ENCODE assay signal across 16 mouse cellular contexts in the genomic region with DNA sequence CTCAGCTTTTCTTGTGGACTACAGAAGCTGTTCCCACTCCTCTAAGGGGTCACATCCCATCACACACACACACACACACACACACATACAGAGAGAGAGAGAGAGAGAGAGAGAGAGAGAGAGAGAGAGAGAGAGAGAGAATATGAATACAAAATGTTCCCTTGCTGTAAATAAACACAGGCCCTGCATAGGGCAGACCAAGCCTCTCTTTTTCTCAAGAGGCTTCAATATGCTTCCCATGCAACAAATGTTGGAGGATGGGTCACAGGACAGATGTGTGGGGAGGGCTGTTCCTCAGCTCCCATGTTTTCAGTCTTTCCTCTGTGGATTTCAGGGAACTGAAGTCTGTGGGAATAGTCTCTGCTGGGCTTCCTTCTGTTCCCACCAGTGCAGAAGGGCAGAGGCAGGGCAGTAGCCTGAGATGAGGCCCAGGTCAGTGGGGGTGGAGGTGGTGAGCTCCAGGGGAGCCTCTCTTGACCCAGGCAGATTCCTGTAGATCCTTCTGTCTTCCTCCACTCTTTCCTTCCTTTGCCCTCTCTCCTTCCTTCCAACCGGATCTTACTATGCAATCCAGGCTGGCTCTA.
DNase-seq lines count a peak whose midpoint lies in the region; ATAC-seq and TF ChIP-seq lines count a peak whose summit lies in the region.
"Had no signal": no experiment of that assay in that cellular context is flagged by ENCODE, and none has a peak within 500 bp of the region (broad histone marks: within the 10 kb centered on the region; RNA-seq: fewer than 3 reads in every experiment).

No protein-coding gene starts in this region.

- no peaks in the 10 kb centered on the region for H3K36me3 ChIP-seq in kidney, adult 2 months (ENCODE audit: control insufficient read depth, insufficient read depth, low read length)
- no peaks in the 10 kb centered on the region for H3K36me3 ChIP-seq in lung, embryonic 16.5 days (ENCODE audit: control insufficient read depth, insufficient read depth, low read length)
- no peaks in the 10 kb centered on the region for H3K36me3 ChIP-seq in midbrain, embryonic 13.5 days

- no peaks in the 10 kb centered on the region for H3K27me3 ChIP-seq in kidney, adult 2 months (replicated peaks; ENCODE audit: control insufficient read depth, insufficient read depth, low read length)
- H3K27me3 ChIP-seq in lung, embryonic 16.5 days (ENCODE audit: control insufficient read depth, insufficient read depth, low read depth, low read length): no peaks in the 10 kb centered on the region
- no peaks in the 10 kb centered on the region for H3K27me3 ChIP-seq in midbrain, embryonic 13.5 days
- H3K27me3 ChIP-seq: CH12.LX had no signal

- no peak for TF ChIP-seq CTCF in kidney, adult 2 months (conservative IDR thresholded peaks at IDR 0.05; ENCODE audit: insufficient read depth, insufficient read length, low read depth, low read length)
- TF ChIP-seq CTCF in lung, adult 2 months (IDR thresholded peaks at IDR 0.05; ENCODE audit: insufficient read depth, low read length): no peak

- H3K4me1 ChIP-seq in kidney, adult 2 months (ENCODE audit: control insufficient read depth, insufficient read depth, low read length): peaks cover 10% of the 10 kb centered on the region
- H3K4me1 ChIP-seq in lung, embryonic 16.5 days (replicated peaks; ENCODE audit: control insufficient read depth, insufficient read depth, low read length): no peaks in the 10 kb centered on the region
- peaks cover 5% of the 10 kb centered on the region for H3K4me1 ChIP-seq in lung, adult 2 months (ENCODE audit: control insufficient read depth, insufficient read depth, low read length)
- H3K4me1 ChIP-seq in midbrain, embryonic 13.5 days (replicated peaks): no peaks in the 10 kb centered on the region

- no peaks in the 10 kb centered on the region for H3K9me3 ChIP-seq in lung, embryonic 16.5 days (ENCODE audit: control insufficient read depth, low read length)
- no peaks in the 10 kb centered on the region for H3K9me3 ChIP-seq in midbrain, embryonic 13.5 days

- H3K9ac ChIP-seq in lung, embryonic 16.5 days (ENCODE audit: low read length): no peak overlapping the region
- H3K9ac ChIP-seq in midbrain, embryonic 13.5 days (replicated peaks): no peak overlapping the region
- H3K9ac ChIP-seq: forebrain, postnatal 0 days had no signal

- no peak for TF ChIP-seq POLR2A in kidney, adult 2 months (IDR thresholded peaks at IDR 0.05; ENCODE audit: low read depth, low read length)
- no peak for TF ChIP-seq POLR2A in lung, adult 2 months (IDR thresholded peaks at IDR 0.05; ENCODE audit: borderline replicate concordance, extremely low read depth, low read depth, low read length)

- DNase-seq in adrenal gland, adult 2 months: peak; percentile 23
- DNase-seq in adrenal gland, adult 18-20 months (ENCODE audit: low spot score in 2 of 2): no peak
- DNase-seq in kidney, adult 2 months: no peak
- no peak for DNase-seq in kidney, postnatal 4 days
- no peak for DNase-seq in lung, adult 2 months
- DNase-seq in retina, embryonic 14.5 days (ENCODE audit: low spot score): no peak
- DNase-seq: cerebellum, adult 2 months; forebrain, postnatal 0 days; gastrocnemius, postnatal 10 days; kidney, adult 9 months; layer of hippocampus, postnatal 36 days; lung, adult 18-20 months had no signal

- peak overlapping the region; percentile 18 for H3K27ac ChIP-seq in kidney, adult 2 months (ENCODE audit: insufficient read depth, low read depth, low read length)
- H3K27ac ChIP-seq in lung, embryonic 16.5 days (ENCODE audit: low read length): no peak overlapping the region
- H3K27ac ChIP-seq in midbrain, embryonic 13.5 days: no peak overlapping the region

- H3K4me2 ChIP-seq in lung, embryonic 16.5 days (ENCODE audit: low read depth, low read length): no peak overlapping the region
- H3K4me2 ChIP-seq in midbrain, embryonic 13.5 days (replicated peaks): no peak overlapping the region

- WGBS in kidney, adult 2 months: 60% methylated on average over 1 of the region's 1 CpGs
- WGBS in lung, embryonic 16.5 days: 47% methylated on average over 1 of the region's 1 CpGs
- 40% methylated on average over 1 of the region's 1 CpGs for WGBS in lung, adult 2 months
- 85% methylated on average over 1 of the region's 1 CpGs for WGBS in midbrain, embryonic 13.5 days

- 0 out of 2 replicates have a peak, but pooled peaks have one; percentile 41 for ATAC-seq in lung, embryonic 16.5 days (ENCODE audit: low read depth)
- no peak for ATAC-seq in midbrain, embryonic 13.5 days
- ATAC-seq: forebrain, postnatal 0 days had no signal

- H3K4me3 ChIP-seq in kidney, adult 2 months (ENCODE audit: insufficient read depth, low read depth, low read length): no peak overlapping the region
- no peak overlapping the region for H3K4me3 ChIP-seq in lung, embryonic 16.5 days (ENCODE audit: low read length)
- H3K4me3 ChIP-seq in lung, adult 2 months (replicated peaks; ENCODE audit: extremely low read depth, low read depth, low read length): no peak overlapping the region
- H3K4me3 ChIP-seq in midbrain, embryonic 13.5 days (replicated peaks): no peak overlapping the region
- H3K4me3 ChIP-seq: erythroblast, embryonic 14.5 days had no signal
